Mouse (Mus musculus): ENCODE measurements around the gene Il10.

Il10 gene

GRCm38 (mm10) chr1:131048946-131049345, 29.3 kb downstream of the Il10 start:
- DNase-seq (ENCODE audit: low read depth, low spot score): no peak

GRCm38 (mm10) chr1:131049361-131049806, 29.7 kb downstream of the Il10 start:
- no peak for DNase-seq (ENCODE audit: low read depth, low spot score)

GRCm38 (mm10) chr1:131050011-131050410, 30.4 kb downstream of the Il10 start:
- no peak for DNase-seq (ENCODE audit: low read depth, low spot score)

- no peak for DNase-seq (ENCODE audit: low read depth, low spot score)
Measured at GRCm38 (mm10) chr1:131050617-131051016, 31.0 kb downstream of the Il10 start.

- no peak for DNase-seq (ENCODE audit: low read depth, low spot score)
Measured at GRCm38 (mm10) chr1:131051073-131051472, 31.4 kb downstream of the Il10 start.

GRCm38 (mm10) chr1:131053239-131053638, 33.6 kb downstream of the Il10 start:
- DNase-seq (ENCODE audit: low read depth, low spot score): peak; percentile 68

- no peak for DNase-seq (ENCODE audit: low read depth, low spot score)
Measured at GRCm38 (mm10) chr1:131053656-131054055, 34.0 kb downstream of the Il10 start.

- no peak for DNase-seq (ENCODE audit: low read depth, low spot score)
Measured at GRCm38 (mm10) chr1:131054251-131054650, 34.6 kb downstream of the Il10 start.

- no peak for DNase-seq (ENCODE audit: low read depth, low spot score)
Measured at GRCm38 (mm10) chr1:131058431-131058830, 38.8 kb downstream of the Il10 start.

- DNase-seq (ENCODE audit: low read depth, low spot score): no peak
Measured at GRCm38 (mm10) chr1:131059411-131059810, 39.8 kb downstream of the Il10 start.

- DNase-seq (ENCODE audit: low read depth, low spot score): no peak
Measured at GRCm38 (mm10) chr1:131059841-131060240, 40.2 kb downstream of the Il10 start.

- DNase-seq (ENCODE audit: low read depth, low spot score): no peak
Measured at GRCm38 (mm10) chr1:131060290-131061253, 40.9 kb downstream of the Il10 start.

GRCm38 (mm10) chr1:131061740-131062254, 42.2 kb downstream of the Il10 start:
- no peak for DNase-seq (ENCODE audit: low read depth, low spot score)

GRCm38 (mm10) chr1:131062821-131063220, 43.2 kb downstream of the Il10 start:
- no peak for DNase-seq (ENCODE audit: low read depth, low spot score)

GRCm38 (mm10) chr1:131064202-131064601, 44.6 kb downstream of the Il10 start:
- no peak for DNase-seq (ENCODE audit: low read depth, low spot score)

- no peak for DNase-seq (ENCODE audit: low read depth, low spot score)
Measured at GRCm38 (mm10) chr1:131068011-131068727, 48.5 kb downstream of the Il10 start.

- DNase-seq (ENCODE audit: low read depth, low spot score): no peak
Measured at GRCm38 (mm10) chr1:131069010-131069409, 49.4 kb downstream of the Il10 start.

GRCm38 (mm10) chr1:131072376-131072990, 52.8 kb downstream of the Il10 start:
- DNase-seq (ENCODE audit: low read depth, low spot score): no peak

- no peak for DNase-seq (ENCODE audit: low read depth, low spot score)
Measured at GRCm38 (mm10) chr1:131074524-131074938, 54.9 kb downstream of the Il10 start.
